Mouse (Mus musculus): ENCODE data around the gene 4930426L09Rik. TPM values are rescaled to one million over a fixed set of nuclear protein-coding genes. Genes with fewer than 3 reads are reported as not detected.

The 4930426L09Rik gene
- polyA plus RNA-seq (2012; ENCODE audit: insufficient read depth, low replicate concordance), result 0.43 TPM in 1 of 2 replicates, not detected in the other

DNA sequence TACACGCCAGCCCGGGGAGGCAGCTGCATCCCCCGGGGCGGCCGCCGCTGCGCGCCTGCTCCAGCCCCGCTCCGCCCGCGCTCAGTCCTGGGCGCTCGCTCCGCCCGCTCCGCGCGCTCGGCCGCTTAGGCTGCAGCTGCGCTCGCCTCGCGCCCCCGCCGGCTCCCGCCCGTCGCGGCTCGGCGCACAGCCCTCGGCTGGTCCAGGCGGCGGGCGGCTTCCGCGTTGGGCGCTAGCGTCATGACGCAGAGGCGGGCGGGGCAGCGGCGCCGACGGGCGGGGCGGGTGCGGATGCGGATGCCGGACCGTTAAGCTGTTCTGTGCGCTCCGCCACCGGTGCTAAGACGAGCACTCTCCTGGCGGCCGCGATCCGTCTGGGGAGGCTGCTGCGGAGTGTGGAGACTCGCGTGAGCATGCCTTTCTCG is at the start of gene 4930426L09Rik, which contains the start of gene Pip4k2a:
TSS of gene 4930426L09Rik (plus strand) at position 290 of the 425 bp plus-strand sequence.
TSS of gene Pip4k2a (minus strand) at position 73 of the 425 bp plus-strand sequence.
- Histone ChIP-seq H3K9me3 (no peaks in the 10 kb centered on the region), H3K36me3 (replicated peaks; ENCODE audit: low read length) (peaks cover 2% of the 10 kb centered on the region), H3K4me1 (peaks cover 48% of the 10 kb centered on the region), H3K27me3 (replicated peaks) (no peaks in the 10 kb centered on the region), H3K4me3 (replicated peaks) (peak within 1 kb of the TSS; percentile 99)
- no peak for TF ChIP-seq FLI1 (IDR thresholded peaks at IDR 0.05; ENCODE audit: low read length)
- TF ChIP-seq GATA1 (IDR thresholded peaks at IDR 0.05; ENCODE audit: borderline replicate concordance, low read length), result no peak

DNA sequence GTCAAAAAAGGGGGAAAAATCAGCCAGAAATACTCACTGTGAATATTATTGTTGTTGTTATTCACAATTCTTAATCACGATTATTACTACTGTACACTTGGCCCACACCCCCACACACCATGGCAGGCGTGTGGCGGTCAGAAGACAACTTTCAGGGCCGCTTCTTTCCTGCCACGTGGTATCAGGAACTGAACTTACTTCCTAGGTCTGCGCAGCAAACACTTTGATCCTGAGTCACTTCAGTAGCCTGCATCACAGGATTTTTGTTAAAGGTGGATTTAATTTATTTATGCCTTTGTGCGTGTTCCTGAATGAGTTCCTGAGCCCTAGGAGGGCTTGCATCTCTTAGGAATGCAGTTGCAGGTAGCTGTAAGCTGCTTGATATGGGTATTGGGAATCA is 49.4 kb upstream of the 4930426L09Rik start:
- no peaks in the 10 kb centered on the region for H3K27me3 ChIP-seq (replicated peaks)
- H3K9me3 ChIP-seq, result no peaks in the 10 kb centered on the region
- peaks cover 12% of the 10 kb centered on the region for H3K36me3 ChIP-seq (replicated peaks; ENCODE audit: low read length)
- TF ChIP-seq GATA1 (IDR thresholded peaks at IDR 0.05; ENCODE audit: borderline replicate concordance, low read length), result no peak
- TF ChIP-seq FLI1 (IDR thresholded peaks at IDR 0.05; ENCODE audit: low read length), result no peak
- no peak overlapping the region for H3K4me3 ChIP-seq (replicated peaks)
- H3K4me1 ChIP-seq, result peaks cover 93% of the 10 kb centered on the region

DNA sequence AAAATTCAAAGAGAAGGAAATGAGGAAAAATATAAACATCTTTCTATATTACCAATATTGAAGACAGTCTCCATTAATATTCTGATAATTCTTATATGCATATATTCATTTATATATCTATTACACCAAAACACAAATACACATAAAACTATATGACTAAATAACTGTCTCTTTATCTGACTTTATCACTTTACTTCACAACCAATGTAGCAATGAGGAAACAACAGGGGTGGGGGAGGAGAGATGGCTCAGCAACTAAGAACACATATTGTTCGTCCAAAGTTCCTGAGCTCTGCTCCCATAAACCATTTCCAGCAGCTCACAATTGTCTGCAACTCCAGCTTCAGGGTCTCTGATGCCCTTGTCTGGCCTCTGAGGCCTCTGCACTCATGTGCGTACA is 47.4 kb upstream of the 4930426L09Rik start:
- H3K36me3 ChIP-seq (replicated peaks; ENCODE audit: low read length), result peaks cover 11% of the 10 kb centered on the region
- peaks cover 94% of the 10 kb centered on the region for H3K4me1 ChIP-seq

GRCm38 (mm10) chr2:18952102-18952673 is 46.0 kb upstream of the 4930426L09Rik start:
- H3K36me3 ChIP-seq (replicated peaks; ENCODE audit: low read length), result peaks cover 5% of the 10 kb centered on the region
- TF ChIP-seq FLI1 (IDR thresholded peaks at IDR 0.05; ENCODE audit: low read length) (peak; percentile 55; the same call in 1 of the 2 replicates), GATA1 (IDR thresholded peaks at IDR 0.05; ENCODE audit: borderline replicate concordance, low read length) (peak; percentile 49; the same call in 1 of the 3 replicates)
- no peaks in the 10 kb centered on the region for H3K9me3 ChIP-seq
- H3K27me3 ChIP-seq (replicated peaks), result no peaks in the 10 kb centered on the region
- peaks cover 94% of the 10 kb centered on the region for H3K4me1 ChIP-seq
- H3K4me3 ChIP-seq (replicated peaks), result peak overlapping the region; percentile 86

More for the DNA sequence above, 47.4 kb upstream of the 4930426L09Rik start:
- Histone ChIP-seq H3K4me3 (replicated peaks) (no peak overlapping the region), H3K27me3 (replicated peaks) (no peaks in the 10 kb centered on the region), H3K9me3 (no peaks in the 10 kb centered on the region)
- TF ChIP-seq FLI1 (IDR thresholded peaks at IDR 0.05; ENCODE audit: low read length), result no peak
- no peak for TF ChIP-seq GATA1 (IDR thresholded peaks at IDR 0.05; ENCODE audit: borderline replicate concordance, low read length)

DNA sequence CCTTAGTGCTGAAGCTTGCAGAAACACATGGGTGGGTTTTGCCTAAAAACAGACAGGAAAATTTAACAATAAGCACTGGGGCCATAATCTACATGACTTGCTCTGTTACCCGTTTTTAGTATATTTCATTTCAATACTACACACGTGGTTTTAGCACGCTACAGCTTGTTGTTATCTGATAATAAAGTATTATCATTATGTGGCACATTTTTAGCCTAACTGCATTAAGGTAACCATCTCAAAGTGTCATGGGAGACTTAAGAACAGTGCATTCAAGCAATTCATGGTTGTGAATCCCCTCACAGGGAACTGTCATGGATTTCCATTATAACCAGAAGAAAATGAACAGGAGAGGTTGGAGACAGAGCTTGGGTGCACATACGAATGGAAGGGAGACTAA is 43.7 kb upstream of the 4930426L09Rik start:
- H3K4me1 ChIP-seq, result peaks cover 96% of the 10 kb centered on the region
- TF ChIP-seq GATA1 (IDR thresholded peaks at IDR 0.05; ENCODE audit: borderline replicate concordance, low read length) (no peak), FLI1 (IDR thresholded peaks at IDR 0.05; ENCODE audit: low read length) (no peak)
- peak overlapping the region; percentile 38 for H3K4me3 ChIP-seq (replicated peaks)

DNA sequence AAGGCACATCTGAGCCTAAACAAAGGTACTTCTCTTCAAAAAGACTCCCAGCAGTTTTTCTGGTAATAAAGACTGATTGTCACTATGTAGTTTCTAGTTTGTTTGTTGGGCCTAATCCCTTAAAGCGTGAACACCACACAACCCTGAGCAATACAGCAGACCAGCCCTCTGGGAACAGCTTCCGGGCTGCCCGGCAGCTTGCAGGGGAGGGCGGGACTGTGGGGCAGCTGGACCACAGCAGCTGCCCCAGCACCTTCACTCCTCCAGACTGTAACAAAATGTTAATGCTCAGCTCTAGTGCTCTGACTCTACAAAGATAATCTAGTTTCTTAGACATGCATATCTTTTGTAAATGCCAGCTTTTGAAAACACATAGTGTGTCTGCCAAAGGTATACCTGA is 43.1 kb upstream of the 4930426L09Rik start:
- peaks cover 12% of the 10 kb centered on the region for H3K36me3 ChIP-seq (replicated peaks; ENCODE audit: low read length)
- TF ChIP-seq GATA1 (IDR thresholded peaks at IDR 0.05; ENCODE audit: borderline replicate concordance, low read length) (no peak), FLI1 (IDR thresholded peaks at IDR 0.05; ENCODE audit: low read length) (no peak)
- no peaks in the 10 kb centered on the region for H3K9me3 ChIP-seq
- H3K4me1 ChIP-seq, result peaks cover 96% of the 10 kb centered on the region
- H3K27me3 ChIP-seq (replicated peaks), result no peaks in the 10 kb centered on the region
- peak overlapping the region; percentile 78 for H3K4me3 ChIP-seq (replicated peaks)

More for the DNA sequence above, 43.7 kb upstream of the 4930426L09Rik start:
- no peaks in the 10 kb centered on the region for H3K9me3 ChIP-seq
- H3K36me3 ChIP-seq (replicated peaks; ENCODE audit: low read length), result peaks cover 12% of the 10 kb centered on the region
- no peaks in the 10 kb centered on the region for H3K27me3 ChIP-seq (replicated peaks)

GRCm38 (mm10) chr2:18955671-18956070 is 42.5 kb upstream of the 4930426L09Rik start:
- H3K27me3 ChIP-seq (replicated peaks), result no peaks in the 10 kb centered on the region
- TF ChIP-seq FLI1 (IDR thresholded peaks at IDR 0.05; ENCODE audit: low read length) (no peak), GATA1 (IDR thresholded peaks at IDR 0.05; ENCODE audit: borderline replicate concordance, low read length) (no peak)
- no peaks in the 10 kb centered on the region for H3K9me3 ChIP-seq
- H3K4me3 ChIP-seq (replicated peaks), result peak overlapping the region; percentile 78
- H3K36me3 ChIP-seq (replicated peaks; ENCODE audit: low read length), result peaks cover 12% of the 10 kb centered on the region
- peaks cover 98% of the 10 kb centered on the region for H3K4me1 ChIP-seq

GRCm38 (mm10) chr2:18956424-18956823 is 41.7 kb upstream of the 4930426L09Rik start:
- no peaks in the 10 kb centered on the region for H3K27me3 ChIP-seq (replicated peaks)

DNA sequence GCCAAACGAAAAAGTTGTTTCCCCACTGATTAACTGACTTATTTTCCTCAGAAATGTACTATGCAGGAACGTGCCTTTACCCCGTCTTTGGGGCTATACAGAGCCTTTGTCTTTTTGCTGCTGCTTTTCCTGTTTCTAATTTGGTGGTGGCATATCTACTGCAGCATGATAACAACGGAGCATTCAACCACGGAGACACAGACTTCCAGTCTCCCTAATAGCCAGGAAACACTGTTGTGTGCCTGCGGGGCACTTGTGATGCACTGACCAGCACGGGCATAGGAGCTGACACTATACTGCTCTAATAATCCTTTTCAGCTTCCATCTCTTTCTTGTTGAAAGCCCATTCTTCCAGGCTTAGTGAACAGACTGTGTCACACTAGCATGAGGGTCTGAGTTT is 41.2 kb upstream of the 4930426L09Rik start:
- no peak; the same call in 2 of the 3 replicates for TF ChIP-seq GATA1 (IDR thresholded peaks at IDR 0.05; ENCODE audit: borderline replicate concordance, low read length)
- TF ChIP-seq FLI1 (IDR thresholded peaks at IDR 0.05; ENCODE audit: low read length), result no peak
- peak overlapping the region; percentile 88 for H3K4me3 ChIP-seq (replicated peaks)
- H3K4me1 ChIP-seq, result peaks cover 100% of the 10 kb centered on the region
- H3K9me3 ChIP-seq, result no peaks in the 10 kb centered on the region
- H3K36me3 ChIP-seq (replicated peaks; ENCODE audit: low read length), result peaks cover 16% of the 10 kb centered on the region
- H3K27me3 ChIP-seq (replicated peaks), result no peaks in the 10 kb centered on the region

More at GRCm38 (mm10) chr2:18956424-18956823, 41.7 kb upstream of the 4930426L09Rik start:
- peaks cover 98% of the 10 kb centered on the region for H3K4me1 ChIP-seq
- H3K9me3 ChIP-seq, result no peaks in the 10 kb centered on the region
- TF ChIP-seq GATA1 (IDR thresholded peaks at IDR 0.05; ENCODE audit: borderline replicate concordance, low read length) (no peak), FLI1 (IDR thresholded peaks at IDR 0.05; ENCODE audit: low read length) (no peak)
- H3K36me3 ChIP-seq (replicated peaks; ENCODE audit: low read length), result peaks cover 12% of the 10 kb centered on the region
- peak overlapping the region; percentile 88 for H3K4me3 ChIP-seq (replicated peaks)

GRCm38 (mm10) chr2:18957459-18957858 is 40.7 kb upstream of the 4930426L09Rik start:
- Histone ChIP-seq H3K27me3 (replicated peaks) (no peaks in the 10 kb centered on the region), H3K4me1 (peaks cover 100% of the 10 kb centered on the region)

More at GRCm38 (mm10) chr2:18957459-18957858, 40.7 kb upstream of the 4930426L09Rik start:
- no peak for TF ChIP-seq FLI1 (IDR thresholded peaks at IDR 0.05; ENCODE audit: low read length)
- no peak for TF ChIP-seq GATA1 (IDR thresholded peaks at IDR 0.05; ENCODE audit: borderline replicate concordance, low read length)
- H3K36me3 ChIP-seq (replicated peaks; ENCODE audit: low read length), result peaks cover 21% of the 10 kb centered on the region
- no peaks in the 10 kb centered on the region for H3K9me3 ChIP-seq
- H3K4me3 ChIP-seq (replicated peaks), result peak overlapping the region; percentile 88
